Mouse (Mus musculus) spleen, postnatal 4 days (tissue): Measurements from ENCODE around the gene Rarres1.

Experiments
- DNase-seq, 2 experiments: peaks; one replicate each; pipeline ENCODE4 v3.0.0; 2022; ENCODE audit warnings: low spot score in 2 of 2

Gene Rarres1

GRCm38 (mm10) chr3:67515274-67515801 is at the start of gene Rarres1:
Rarres1 (minus strand) TSS chr3:67515523.
- DNase-seq, result peak in 1 of 2 experiments; percentile 63

- DNase-seq, result no peak
These were observed 49.5 kb upstream of the Rarres1 start for GRCm38 (mm10) chr3:67564731-67565357.

- no peak for DNase-seq
These were observed 42.5 kb upstream of the Rarres1 start for GRCm38 (mm10) chr3:67557718-67558354.

- peak; percentile 45 to 69 for DNase-seq
These were observed 41.9 kb upstream of the Rarres1 start for GRCm38 (mm10) chr3:67557200-67557651.

GRCm38 (mm10) chr3:67555211-67555610 is 39.9 kb upstream of the Rarres1 start:
- DNase-seq, result no peak

- DNase-seq, result no peak
These were observed 38.7 kb upstream of the Rarres1 start for GRCm38 (mm10) chr3:67553927-67554448.

- no peak for DNase-seq
These were observed 38.0 kb upstream of the Rarres1 start for GRCm38 (mm10) chr3:67553281-67553680.

GRCm38 (mm10) chr3:67551193-67551592 is 35.9 kb upstream of the Rarres1 start:
- no peak for DNase-seq

GRCm38 (mm10) chr3:67543630-67544029 is 28.3 kb upstream of the Rarres1 start:
- no peak for DNase-seq

GRCm38 (mm10) chr3:67524768-67525167 is 9.4 kb upstream of the Rarres1 start:
- DNase-seq, result peak; percentile 56 to 71

GRCm38 (mm10) chr3:67522709-67523108 is 7.4 kb upstream of the Rarres1 start:
- no peak for DNase-seq

GRCm38 (mm10) chr3:67520568-67521143 is 5.3 kb upstream of the Rarres1 start:
- no peak for DNase-seq

GRCm38 (mm10) chr3:67514801-67515273 is 486 bp downstream of the Rarres1 start:
- DNase-seq, result peak in 1 of 2 experiments; percentile 63

- DNase-seq, result peak; percentile 71 to 84
These were observed 2.5 kb downstream of the Rarres1 start for GRCm38 (mm10) chr3:67512807-67513206.

GRCm38 (mm10) chr3:67508216-67508892 is 7.0 kb downstream of the Rarres1 start:
- DNase-seq, result no peak

- no peak for DNase-seq
These were observed 10.0 kb downstream of the Rarres1 start for GRCm38 (mm10) chr3:67505286-67505685.

- DNase-seq, result no peak
These were observed 11.4 kb downstream of the Rarres1 start for GRCm38 (mm10) chr3:67503878-67504277.

- DNase-seq, result no peak
These were observed 15.9 kb downstream of the Rarres1 start for GRCm38 (mm10) chr3:67499406-67499791.

GRCm38 (mm10) chr3:67498773-67499405 is 16.4 kb downstream of the Rarres1 start:
- DNase-seq, result no peak

GRCm38 (mm10) chr3:67497998-67498397 is 17.3 kb downstream of the Rarres1 start:
- DNase-seq, result no peak

- no peak for DNase-seq
These were observed 19.0 kb downstream of the Rarres1 start for GRCm38 (mm10) chr3:67496310-67496709.
